8 mouse cellular contexts compared by ENCODE assay signal in genomic region chr12:69361919-69362318, GRCm38 (mm10). TPM values are rescaled to one million over a fixed set of nuclear protein-coding genes. Genes with fewer than 3 reads are reported as not detected.
DNase-seq lines count a peak whose midpoint lies in the region; ATAC-seq and TF ChIP-seq lines count a peak whose summit lies in the region.

No protein-coding gene starts in this region.

- peak overlapping the region; percentile 75 for H3K9ac ChIP-seq in liver, embryonic 13.5 days

- no peak for TF ChIP-seq POLR2A in testis, adult 2 months (IDR thresholded peaks at IDR 0.05; ENCODE audit: control insufficient read depth, low read depth, low read length)

- H3K4me3 ChIP-seq in gastrocnemius, adult 2 months = peak overlapping the region; percentile 77
- H3K4me3 ChIP-seq in testis, adult 2 months (ENCODE audit: control insufficient read depth, low read depth, low read length) = peak overlapping the region; percentile 92
- H3K4me3 ChIP-seq in liver, embryonic 13.5 days (replicated peaks) = peak overlapping the region; percentile 64

- no peak for TF ChIP-seq CTCF in gastrocnemius, adult 2 months (IDR thresholded peaks at IDR 0.05)
- no peak for TF ChIP-seq CTCF in testis, adult 2 months (IDR thresholded peaks at IDR 0.05; ENCODE audit: control insufficient read depth, insufficient read depth, insufficient replicate concordance, low read depth, low read length)

- intact Hi-C loops in gastrocnemius, adult 2 months (cut with DNase I) = loop anchor here (5.0 kb wide), 2 partner anchors 140 to 320 kb away; partner anchors contain the start of gene Sos2
- intact Hi-C loops in gastrocnemius, postnatal 36 days (cut with DNase I) = no loop called here
- intact Hi-C loops in left cerebral cortex, postnatal 14 days (cut with DNase I) = no loop called here

- H3K4me2 ChIP-seq in liver, embryonic 13.5 days = peak overlapping the region; percentile 82

- no peak for ATAC-seq in liver, embryonic 13.5 days (ENCODE audit: low read depth)

- H3K4me1 ChIP-seq in testis, adult 2 months (ENCODE audit: control insufficient read depth, insufficient read depth, low read length) = peaks cover 6% of the 10 kb centered on the region
- H3K4me1 ChIP-seq in liver, embryonic 13.5 days (replicated peaks) = peaks cover 46% of the 10 kb centered on the region

- 2% methylated on average over 10 of the region's 10 CpGs for WGBS in liver, embryonic 13.5 days (ENCODE audit: insufficient replicate concordance)

- H3K27me3 ChIP-seq in testis, adult 2 months (ENCODE audit: control insufficient read depth, insufficient read depth, low read length) = no peaks in the 10 kb centered on the region
- H3K27me3 ChIP-seq in liver, embryonic 13.5 days = no peaks in the 10 kb centered on the region

- H3K36me3 ChIP-seq in testis, adult 2 months (ENCODE audit: control insufficient read depth, insufficient read depth, low read length) = no peaks in the 10 kb centered on the region
- no peaks in the 10 kb centered on the region for H3K36me3 ChIP-seq in liver, embryonic 13.5 days

- no peak for DNase-seq in gastrocnemius, adult 2 months
- no peak for DNase-seq in gastrocnemius, postnatal 36 days
- no peak for DNase-seq in testis, postnatal 14 days (ENCODE audit: low spot score)
- DNase-seq in liver, embryonic 13.5 days = no peak
- DNase-seq in adrenal gland, adult 2 months = no peak
- no peak for DNase-seq in embryo, embryonic 11 days
- DNase-seq in left cerebral cortex, postnatal 14 days (ENCODE audit: low spot score in 2 of 2) = no peak

- peak overlapping the region; percentile 86 for H3K27ac ChIP-seq in gastrocnemius, adult 2 months
- peak overlapping the region; percentile 83 for H3K27ac ChIP-seq in testis, adult 2 months (ENCODE audit: control insufficient read depth, insufficient read depth, low read depth, low read length)
- H3K27ac ChIP-seq in liver, embryonic 13.5 days = peak overlapping the region; percentile 95

- no peaks in the 10 kb centered on the region for H3K9me3 ChIP-seq in liver, embryonic 13.5 days (replicated peaks)

RNA-seq across cellular contexts. Expression of gene Nemf, which starts 5.0 kb away (rescaled TPM):
- total RNA-seq in gastrocnemius, adult 2 months (2021) = 10 to 100 TPM; 23.1 to 23.6 TPM
- total RNA-seq in gastrocnemius, postnatal 36 days (2021) = 10 to 100 TPM; 15.9 to 21.6 TPM
- 6.2 and 9.2 TPM in 2 replicates for polyA plus RNA-seq in testis, adult 2 months (2012; rRNA removed)
- polyA plus RNA-seq in liver, embryonic 13.5 days (2015; fragmentation: Nextera tagmentation; extraction: Ambion mirVana) = 47.5 and 56.5 TPM in 2 replicates
- 10 to 100 TPM; 40.8 to 41.5 TPM for total RNA-seq in adrenal gland, adult 2 months (2021)
- polyA plus RNA-seq in adrenal gland, adult 2 months (2012; rRNA removed) = 0.61 and 0.86 TPM in 2 replicates
- total RNA-seq in left cerebral cortex, postnatal 14 days (2021) = 10 to 100 TPM; 37.9 to 39.9 TPM

RNA-seq across cellular contexts. Expression of gene Arf6, which starts 10.0 kb away (rescaled TPM):
- 10 to 100 TPM; 20.5 to 20.8 TPM for total RNA-seq in gastrocnemius, adult 2 months (2021)
- 10 to 100 TPM; 18.3 to 20.9 TPM for total RNA-seq in gastrocnemius, postnatal 36 days (2021)
- polyA plus RNA-seq in testis, adult 2 months (2012; rRNA removed) = 32.4 and 37.2 TPM in 2 replicates
- 38.2 and 41.6 TPM in 2 replicates for polyA plus RNA-seq in liver, embryonic 13.5 days (2015; fragmentation: Nextera tagmentation; extraction: Ambion mirVana)
- total RNA-seq in adrenal gland, adult 2 months (2021) = 100 to 1,000 TPM; 112 to 123 TPM
- polyA plus RNA-seq in adrenal gland, adult 2 months (2012; rRNA removed) = 123 and 157 TPM in 2 replicates
- total RNA-seq in left cerebral cortex, postnatal 14 days (2021) = 10 to 100 TPM; 55.5 to 57.9 TPM

RNA-seq across cellular contexts. Expression of gene Gm9887, which starts 10.3 kb away (rescaled TPM):
- total RNA-seq in gastrocnemius, adult 2 months (2021) = not detected
- not detected for total RNA-seq in gastrocnemius, postnatal 36 days (2021)
- 26.1 and 49.9 TPM in 2 replicates for polyA plus RNA-seq in testis, adult 2 months (2012; rRNA removed)
- 0.71 and 0.93 TPM in 2 replicates for polyA plus RNA-seq in liver, embryonic 13.5 days (2015; fragmentation: Nextera tagmentation; extraction: Ambion mirVana)
- 1 to 10 TPM; 1.2 TPM for total RNA-seq in adrenal gland, adult 2 months (2021)
- 3.8 and 3.9 TPM in 2 replicates for polyA plus RNA-seq in adrenal gland, adult 2 months (2012; rRNA removed)
- total RNA-seq in left cerebral cortex, postnatal 14 days (2021) = 1 to 10 TPM; 1.0 to 2.7 TPM
